Mouse (Mus musculus): ENCODE data around the gene Ccdc124. TPM values are rescaled to one million over a fixed set of nuclear protein-coding genes. Genes with fewer than 3 reads are reported as not detected.

Gene Ccdc124
- 12.3 and 14.2 TPM in 2 replicates for total RNA-seq (2015; ENCODE audit: low replicate concordance)
- total RNA-seq (2017; ENCODE audit: low replicate concordance): 11.7 and 13.4 TPM in 2 replicates

DNA sequence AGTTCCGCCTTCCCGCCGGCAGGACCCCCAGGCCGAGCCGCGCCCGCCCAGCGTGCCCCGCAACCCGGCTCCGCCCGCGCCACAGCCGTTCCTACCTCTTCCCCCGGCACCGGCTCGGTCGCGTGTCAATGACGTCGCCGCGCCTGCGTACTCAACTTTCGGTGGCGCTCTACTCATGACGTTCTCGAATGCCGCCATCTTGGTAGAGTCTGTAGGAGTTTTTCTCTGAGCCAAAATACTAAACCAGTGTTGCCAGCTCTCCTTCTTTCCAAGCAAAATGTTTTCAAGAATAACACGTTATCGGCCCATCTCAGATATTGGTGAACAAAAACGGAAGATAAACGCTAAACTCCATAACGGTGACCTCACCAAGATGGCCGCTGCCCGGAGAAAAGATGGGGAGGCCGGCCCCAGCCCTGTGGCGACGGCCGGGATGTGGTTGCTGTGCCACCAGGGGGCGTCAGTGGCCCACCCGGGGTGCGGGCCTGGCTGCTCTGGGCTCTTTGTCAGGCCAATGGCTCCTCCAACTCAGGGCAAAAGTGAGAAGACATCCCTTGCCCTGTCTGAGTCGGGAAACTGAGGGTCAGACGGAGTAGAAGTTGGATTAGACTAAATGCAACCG lies at the start of gene Ccdc124:
Ccdc124 (minus strand) TSS at position 572 of the 622 bp plus-strand sequence.
- ATAC-seq (replicated peaks; ENCODE audit: low FRiP score, poor library complexity, severe bottlenecking): peak; percentile 81

DNA sequence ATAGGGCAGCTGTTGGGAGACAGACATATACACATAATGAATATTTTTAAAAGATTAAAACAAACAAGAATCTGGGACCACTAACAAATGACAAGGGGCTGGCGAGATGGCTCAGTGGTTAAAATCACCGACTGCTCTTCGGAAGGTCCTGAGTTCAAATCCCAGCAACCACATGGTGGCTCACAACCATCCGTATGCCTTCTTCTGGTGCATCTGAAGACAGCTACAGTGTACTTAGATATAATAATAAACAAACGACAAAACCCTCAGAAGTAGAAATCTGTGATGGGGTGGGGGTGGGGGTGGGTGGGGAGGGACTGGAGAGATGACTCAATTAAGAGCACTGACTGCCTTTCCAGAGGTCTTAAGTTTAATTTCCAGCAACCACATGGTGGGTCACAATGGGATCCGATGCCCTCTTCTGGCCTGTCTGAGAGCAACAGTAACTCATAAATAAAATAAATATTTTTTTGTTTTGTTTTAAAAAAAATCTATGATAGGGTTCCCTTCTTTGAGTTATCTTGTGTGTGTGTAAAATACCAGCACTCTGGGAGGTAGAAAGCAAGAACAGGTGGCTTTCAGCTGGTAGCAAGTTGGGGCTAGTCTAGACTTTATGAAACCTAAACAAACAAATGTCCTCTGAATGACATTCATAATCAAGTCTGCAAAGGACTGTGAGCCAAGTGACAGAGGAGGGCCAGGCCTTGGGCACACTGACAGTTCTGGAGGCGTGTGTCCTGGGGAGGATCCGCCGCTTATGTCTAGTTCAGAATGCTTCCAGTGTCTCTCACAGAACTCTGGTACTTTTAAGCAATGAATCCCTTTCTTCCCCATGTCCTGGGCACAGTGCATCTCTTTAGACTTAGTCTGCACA lies 46.6 kb upstream of the Ccdc124 start:
- no peak for ATAC-seq (replicated peaks; ENCODE audit: low FRiP score, poor library complexity, severe bottlenecking)

GRCm38 (mm10) chr8:70914704-70915103 lies 41.0 kb upstream of the Ccdc124 start:
- no peak for ATAC-seq (replicated peaks; ENCODE audit: low FRiP score, poor library complexity, severe bottlenecking)

DNA sequence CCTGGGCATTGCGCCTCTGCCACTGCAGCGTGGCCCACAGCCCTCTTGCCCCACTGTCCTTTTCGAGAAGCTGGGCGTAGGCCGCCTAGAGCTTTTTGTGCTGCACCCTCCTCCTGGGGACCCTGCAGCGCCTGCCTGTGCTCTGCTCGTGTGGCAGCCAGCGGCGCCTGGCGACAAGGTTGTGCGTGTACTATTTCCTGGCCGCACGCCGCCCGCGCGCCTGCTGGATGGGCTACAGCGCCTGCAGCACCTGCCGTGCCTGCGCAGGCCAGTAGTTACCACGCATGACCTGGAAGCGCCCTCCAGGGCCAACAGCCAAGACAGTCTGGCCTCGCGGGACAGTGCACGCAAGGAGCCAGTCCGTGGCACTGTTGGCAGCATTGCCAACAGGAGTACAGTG lies 39.8 kb upstream of the Ccdc124 start:
- no peak for ATAC-seq (replicated peaks; ENCODE audit: low FRiP score, poor library complexity, severe bottlenecking)

DNA sequence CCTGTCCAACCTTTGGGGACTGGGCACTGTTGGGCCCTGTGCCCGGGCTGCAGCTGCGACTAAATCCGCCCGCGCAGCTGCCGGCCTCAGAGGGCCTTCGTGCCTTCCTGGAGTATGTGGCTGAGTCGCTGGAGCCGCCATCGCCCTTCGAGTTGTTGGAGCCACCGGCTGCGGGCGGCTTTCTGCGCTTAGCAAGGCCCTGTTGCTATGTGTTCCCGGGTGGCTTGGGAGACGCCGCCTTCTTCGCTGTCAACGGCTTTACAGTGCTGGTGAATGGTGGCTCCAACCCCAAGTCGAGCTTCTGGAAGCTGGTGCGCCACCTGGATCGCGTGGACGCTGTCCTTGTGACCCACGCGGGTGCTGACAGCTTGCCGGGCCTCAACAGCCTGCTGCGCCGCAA lies 39.2 kb upstream of the Ccdc124 start:
- ATAC-seq (replicated peaks; ENCODE audit: low FRiP score, poor library complexity, severe bottlenecking): no peak

DNA sequence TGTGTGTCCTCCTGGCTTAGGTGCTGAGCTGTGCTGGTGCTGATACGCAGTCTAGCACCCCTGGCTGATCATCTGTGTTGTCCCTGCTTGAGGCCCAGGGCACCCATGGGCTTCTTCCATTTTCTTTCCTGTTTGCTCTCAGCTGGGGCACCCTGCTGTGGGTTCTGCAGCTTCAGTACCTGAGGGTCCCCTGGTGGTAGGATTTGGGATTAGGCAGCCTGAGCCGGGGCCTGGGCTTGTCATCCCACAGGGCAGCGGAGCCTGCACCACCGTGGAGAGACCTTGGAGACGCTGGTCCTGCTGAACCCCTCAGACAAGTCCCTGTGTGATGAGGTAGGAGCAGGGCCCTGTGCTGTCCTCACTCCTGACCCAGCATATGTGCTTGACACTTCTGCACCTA lies 37.9 kb upstream of the Ccdc124 start:
- no peak for ATAC-seq (replicated peaks; ENCODE audit: low FRiP score, poor library complexity, severe bottlenecking)

GRCm38 (mm10) chr8:70907518-70907917 lies 33.8 kb upstream of the Ccdc124 start:
- ATAC-seq (replicated peaks; ENCODE audit: low FRiP score, poor library complexity, severe bottlenecking): no peak

DNA sequence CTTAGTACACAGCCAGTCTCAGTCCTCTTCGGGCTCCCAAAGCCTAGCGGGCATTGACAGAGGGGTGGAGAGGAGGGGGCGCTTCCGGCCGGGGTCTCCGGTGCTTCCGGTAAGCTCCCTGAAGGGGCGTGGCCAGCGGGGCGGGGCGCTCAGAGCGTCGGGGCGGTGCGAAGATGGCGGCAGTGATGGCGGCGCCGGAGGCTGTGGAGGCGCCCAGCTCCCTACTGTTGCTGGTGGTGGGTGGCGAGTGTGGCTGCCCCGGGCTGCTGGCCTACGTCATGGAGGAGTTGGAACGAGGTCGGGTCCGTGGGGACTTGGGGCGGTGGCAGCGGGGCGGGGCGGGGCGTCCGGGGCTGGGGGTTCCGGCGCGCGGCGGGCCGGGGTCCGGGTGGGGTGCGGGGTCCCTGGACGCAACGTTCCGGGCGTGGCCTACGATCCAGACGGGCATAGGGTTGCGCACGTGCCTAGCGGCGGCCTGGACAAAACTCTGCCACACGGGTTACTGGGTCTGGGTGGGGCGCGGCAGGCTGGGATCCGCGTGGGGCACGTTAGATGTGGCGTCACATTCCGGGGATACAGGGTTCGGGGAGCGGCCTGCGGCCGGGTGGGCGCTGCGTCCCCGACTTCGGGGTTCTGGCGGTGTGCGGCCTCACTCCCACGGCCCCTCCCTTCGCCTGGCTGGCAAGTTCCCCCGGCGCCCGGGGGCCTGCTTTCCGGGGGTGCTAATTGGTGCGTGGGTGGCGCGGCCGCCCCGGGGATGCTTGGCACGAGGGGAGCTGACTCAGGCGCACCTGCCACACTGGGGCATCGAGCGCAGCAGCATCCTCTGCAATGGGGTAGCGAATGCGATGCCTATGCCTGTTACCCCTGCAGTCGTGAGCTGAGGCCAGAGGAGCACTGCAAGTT lies 32.3 kb upstream of the Ccdc124 start, which contains the start of gene Map1s:
Map1s (plus strand) TSS at position 102 of the 906 bp plus-strand sequence.
- peak; percentile 84 for ATAC-seq (replicated peaks; ENCODE audit: low FRiP score, poor library complexity, severe bottlenecking)

DNA sequence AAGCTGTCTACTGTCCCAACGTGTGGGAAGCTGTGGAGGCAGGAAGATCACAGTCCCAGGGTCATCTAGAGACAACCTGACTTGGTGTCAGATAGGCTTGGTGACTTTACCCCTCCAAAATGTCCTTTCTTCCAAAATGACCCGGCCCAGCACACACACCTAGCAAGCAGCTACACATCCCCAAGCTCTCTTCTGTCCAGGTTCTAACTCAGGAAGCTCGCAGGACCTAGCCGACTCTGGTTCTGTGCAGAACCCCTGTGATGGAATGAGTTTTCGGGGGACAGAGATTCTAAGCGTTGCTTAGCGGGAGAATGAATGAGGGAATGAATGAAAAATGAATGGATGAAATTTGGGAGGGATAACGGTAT lies 31.7 kb upstream of the Ccdc124 start:
- 0 out of 2 replicates have a peak, but pooled peaks have one; percentile 27 for ATAC-seq (replicated peaks; ENCODE audit: low FRiP score, poor library complexity, severe bottlenecking)

DNA sequence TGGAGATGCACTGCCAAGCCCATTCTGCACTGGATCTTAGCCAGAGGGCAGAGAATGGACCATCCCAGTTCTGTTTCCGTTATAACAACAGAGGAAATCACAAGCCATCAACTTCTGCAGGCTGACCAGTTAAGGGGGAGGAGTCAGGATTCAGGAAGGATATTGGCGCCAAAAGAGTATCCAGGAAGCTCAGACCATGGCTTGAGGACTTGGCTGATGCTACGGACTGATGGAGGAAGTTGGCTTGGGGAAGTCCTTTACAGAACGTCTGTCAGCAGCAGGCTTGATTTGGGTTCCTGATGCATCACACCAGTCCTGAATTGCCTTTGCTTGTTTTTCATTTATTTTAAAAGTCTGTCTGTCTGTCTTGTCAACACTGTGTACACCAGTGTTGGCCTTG lies 30.8 kb upstream of the Ccdc124 start:
- no peak for ATAC-seq (replicated peaks; ENCODE audit: low FRiP score, poor library complexity, severe bottlenecking)

DNA sequence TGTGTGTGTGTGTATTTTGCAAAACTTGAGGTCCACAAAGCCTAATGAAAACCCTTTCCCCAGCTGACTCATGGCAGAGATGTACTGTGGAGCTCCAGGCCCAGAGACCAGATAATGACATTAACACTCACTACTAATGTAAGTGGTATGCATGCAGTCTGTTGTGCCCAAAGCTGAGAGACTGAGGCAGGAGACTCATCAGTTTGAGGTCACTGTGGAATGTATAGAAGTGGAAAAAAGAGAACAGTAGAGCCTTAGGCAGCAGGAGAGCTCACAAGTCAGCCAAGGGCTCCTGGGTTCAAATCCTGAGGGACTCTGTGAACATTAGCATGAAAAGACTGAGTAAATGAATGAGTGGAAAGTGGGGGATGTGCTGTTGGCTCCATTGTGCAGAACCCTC lies 29.8 kb upstream of the Ccdc124 start:
- no peak for ATAC-seq (replicated peaks; ENCODE audit: low FRiP score, poor library complexity, severe bottlenecking)

DNA sequence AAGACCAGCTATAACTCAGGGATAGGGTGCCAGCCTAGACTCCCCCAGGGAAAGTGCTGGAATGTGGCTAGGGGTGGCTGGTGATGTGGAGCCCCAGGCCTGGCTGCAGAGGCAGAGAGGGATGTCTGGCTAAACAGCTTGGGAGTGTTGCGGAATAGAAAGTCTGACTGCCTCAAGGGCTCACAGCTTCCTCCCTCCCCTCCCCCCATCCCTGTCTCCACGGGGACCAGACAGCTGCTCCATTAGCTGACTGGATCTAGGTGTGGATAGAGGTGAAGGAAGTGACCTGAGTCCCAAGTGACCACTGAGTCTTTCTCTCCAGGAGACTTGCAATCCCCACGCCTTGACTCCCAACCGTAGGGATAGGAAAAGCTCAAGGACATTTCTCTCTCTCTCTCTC lies 29.4 kb upstream of the Ccdc124 start:
- ATAC-seq (replicated peaks; ENCODE audit: low FRiP score, poor library complexity, severe bottlenecking): no peak

GRCm38 (mm10) chr8:70902211-70902610 lies 28.5 kb upstream of the Ccdc124 start:
- ATAC-seq (replicated peaks; ENCODE audit: low FRiP score, poor library complexity, severe bottlenecking): no peak

DNA sequence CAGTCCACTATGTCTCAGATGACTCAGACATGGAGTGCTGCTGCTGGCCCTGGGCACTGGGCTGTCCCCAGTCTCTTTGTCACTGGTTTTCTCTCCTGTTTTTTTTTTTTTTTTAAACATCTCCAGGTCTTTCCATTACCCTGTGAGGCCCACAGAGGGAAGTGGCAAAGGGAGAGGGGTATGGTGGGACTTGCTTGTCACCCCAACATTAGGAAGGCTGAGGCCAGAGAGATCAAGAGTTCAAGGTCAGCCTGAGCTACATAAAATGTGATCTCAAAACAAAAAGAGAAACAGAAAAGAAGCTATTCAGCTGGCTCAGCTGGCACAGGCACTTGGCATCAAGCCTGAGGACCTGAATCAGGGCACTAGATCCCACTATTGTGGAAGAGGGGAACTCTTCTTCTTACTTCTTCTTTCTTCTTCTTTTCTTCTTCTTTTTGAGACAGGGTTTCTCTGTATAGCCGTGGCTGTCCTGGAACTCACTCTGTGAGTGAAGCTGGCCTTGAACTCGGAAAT lies 27.2 kb upstream of the Ccdc124 start:
- no peak for ATAC-seq (replicated peaks; ENCODE audit: low FRiP score, poor library complexity, severe bottlenecking)

GRCm38 (mm10) chr8:70899226-70899625 lies 25.5 kb upstream of the Ccdc124 start:
- no peak for ATAC-seq (replicated peaks; ENCODE audit: low FRiP score, poor library complexity, severe bottlenecking)

- ATAC-seq (replicated peaks; ENCODE audit: low FRiP score, poor library complexity, severe bottlenecking): no peak
Observed at GRCm38 (mm10) chr8:70898661-70899198, 25.0 kb upstream of the Ccdc124 start.

DNA sequence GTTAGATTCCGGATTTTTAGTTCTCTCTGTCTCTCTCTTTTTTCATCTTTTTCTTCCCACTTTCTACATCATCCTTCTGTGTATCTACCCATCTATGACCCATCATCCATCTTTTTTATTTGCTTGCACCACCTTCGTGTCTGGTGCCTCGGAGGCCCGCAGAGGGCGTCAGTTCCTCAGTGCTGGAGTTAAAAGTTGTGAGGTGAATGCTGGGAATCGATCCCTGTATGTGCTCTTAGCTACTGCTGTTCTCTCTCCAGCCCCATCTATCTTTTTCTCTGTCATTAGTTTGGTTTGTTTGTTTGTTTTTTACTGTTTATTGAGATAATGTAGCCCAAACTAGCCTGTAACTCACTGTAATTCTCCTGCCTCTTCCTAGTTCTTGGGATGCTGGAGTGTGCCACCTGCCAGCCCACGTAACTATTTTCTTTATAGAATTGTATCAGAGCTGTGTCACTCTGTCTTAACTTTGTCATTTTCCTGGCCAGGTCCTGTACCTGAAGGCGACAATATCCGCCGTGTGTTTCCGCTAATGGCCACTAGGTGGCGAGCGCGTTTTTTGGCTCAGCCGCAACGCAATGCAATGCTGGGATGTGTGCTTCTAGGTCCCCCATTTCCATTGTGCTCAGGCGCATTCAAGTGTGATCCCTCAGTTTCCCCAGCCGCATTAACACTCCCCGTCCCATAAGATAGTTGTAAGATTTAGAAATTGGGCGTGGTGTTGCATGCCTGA lies 24.1 kb upstream of the Ccdc124 start:
- peak; percentile 68 for ATAC-seq (replicated peaks; ENCODE audit: low FRiP score, poor library complexity, severe bottlenecking)

DNA sequence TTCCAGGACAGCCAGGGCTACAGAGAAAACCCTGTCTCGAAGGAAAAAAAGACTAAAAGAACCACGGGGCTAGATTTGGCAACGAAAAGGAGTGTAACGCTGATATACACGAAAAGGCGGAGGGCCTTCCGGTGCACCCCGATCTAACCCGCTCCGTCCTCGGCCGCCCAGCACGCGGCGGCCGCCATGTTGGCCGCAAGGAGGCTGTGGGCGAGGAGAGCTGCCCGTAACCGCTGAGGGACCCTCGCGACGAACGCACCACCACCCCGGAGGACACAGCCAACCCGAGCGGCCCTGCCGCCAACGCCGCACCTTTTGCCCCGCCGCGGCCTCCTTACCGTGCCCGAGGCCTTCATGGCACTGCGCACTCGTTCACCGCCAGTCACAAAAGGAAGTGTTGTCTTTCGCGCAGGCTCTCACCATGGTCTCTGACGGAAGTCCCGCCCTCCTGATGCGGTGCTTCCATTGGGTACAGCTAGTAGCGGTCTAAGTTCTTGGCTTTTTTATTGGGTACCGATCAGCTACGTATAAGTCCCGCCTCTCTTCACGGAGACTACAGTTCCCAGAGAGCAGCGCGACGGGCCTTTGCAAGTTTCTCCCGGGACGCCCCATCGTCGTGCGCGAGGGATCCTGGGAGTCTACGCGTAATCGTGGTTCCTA lies 23.4 kb upstream of the Ccdc124 start, which contains the start of gene Rpl18a:
Rpl18a (minus strand) TSS at position 392 of the 660 bp plus-strand sequence.
- peak; percentile 93 for ATAC-seq (replicated peaks; ENCODE audit: low FRiP score, poor library complexity, severe bottlenecking)
